In genomic region chr13:23519416-23519815, GRCm38 (mm10) we compare ENCODE assay signal across 8 mouse cellular contexts. TPM values are rescaled to one million over a fixed set of nuclear protein-coding genes. Genes with fewer than 3 reads are reported as not detected.
DNase-seq lines count a peak whose midpoint lies in the region; ATAC-seq and TF ChIP-seq lines count a peak whose summit lies in the region.

No protein-coding gene starts in this region.

- DNase-seq in A20 (ENCODE audit: low read depth, low spot score): peak; percentile 87
- peak; percentile 85 for DNase-seq in adrenal gland, postnatal 14 days
- peak; percentile 85 for DNase-seq in heart, embryonic 10.5 days (ENCODE audit: low spot score)
- peak; percentile 66 to 81 for DNase-seq in spleen, postnatal 36 days (ENCODE audit: low spot score in 2 of 2)

- WGBS in heart, embryonic 10.5 days: under 1% methylated on average over 10 of the region's 10 CpGs
- WGBS in kidney, embryonic 14.5 days: 0% methylated on average over 10 of the region's 10 CpGs
- 0% methylated on average over 10 of the region's 10 CpGs for WGBS in limb, embryonic 13.5 days
- WGBS in midbrain, embryonic 13.5 days: 0% methylated on average over 10 of the region's 10 CpGs

- H3K9me3 ChIP-seq in heart, embryonic 10.5 days: no peaks in the 10 kb centered on the region
- H3K9me3 ChIP-seq in kidney, embryonic 14.5 days (ENCODE audit: control insufficient read depth, low read length): no peaks in the 10 kb centered on the region
- no peaks in the 10 kb centered on the region for H3K9me3 ChIP-seq in limb, embryonic 13.5 days
- no peaks in the 10 kb centered on the region for H3K9me3 ChIP-seq in midbrain, embryonic 13.5 days

- H3K4me1 ChIP-seq in embryonic fibroblast, embryonic 13.5 days (ENCODE audit: control insufficient read depth, insufficient read depth, low read length): no peaks in the 10 kb centered on the region; the same call in 1 of the 2 replicates
- H3K4me1 ChIP-seq in heart, embryonic 10.5 days: no peaks in the 10 kb centered on the region
- H3K4me1 ChIP-seq in kidney, embryonic 14.5 days (ENCODE audit: control insufficient read depth, insufficient read depth, low read length): peaks cover 3% of the 10 kb centered on the region; the same call in 1 of the 2 replicates
- H3K4me1 ChIP-seq in limb, embryonic 13.5 days: peaks cover 4% of the 10 kb centered on the region; the same call in 1 of the 2 replicates
- H3K4me1 ChIP-seq in midbrain, embryonic 13.5 days (replicated peaks): peaks cover 9% of the 10 kb centered on the region

- peak overlapping the region; percentile 63 for H3K4me3 ChIP-seq in embryonic fibroblast, embryonic 13.5 days (ENCODE audit: insufficient read depth, low read length)
- H3K4me3 ChIP-seq in heart, embryonic 10.5 days: peak overlapping the region; percentile 63
- H3K4me3 ChIP-seq in kidney, embryonic 14.5 days (ENCODE audit: low read length): peak overlapping the region; percentile 57
- H3K4me3 ChIP-seq in limb, embryonic 13.5 days: peak overlapping the region; percentile 53
- H3K4me3 ChIP-seq in midbrain, embryonic 13.5 days (replicated peaks): peak overlapping the region; percentile 38

- H3K27ac ChIP-seq in embryonic fibroblast, embryonic 13.5 days (ENCODE audit: insufficient read depth, low read length): peak overlapping the region; percentile 24; the same call in 1 of the 2 replicates
- no peak overlapping the region for H3K27ac ChIP-seq in heart, embryonic 10.5 days
- H3K27ac ChIP-seq in kidney, embryonic 14.5 days (ENCODE audit: low read depth, low read length): peak overlapping the region; percentile 65; the same call in 1 of the 2 replicates
- H3K27ac ChIP-seq in limb, embryonic 13.5 days: no peak overlapping the region
- no peak overlapping the region for H3K27ac ChIP-seq in midbrain, embryonic 13.5 days

- H3K9ac ChIP-seq in kidney, embryonic 14.5 days (ENCODE audit: low read depth, low read length): peak overlapping the region; percentile 45; the same call in 1 of the 2 replicates
- no peak overlapping the region for H3K9ac ChIP-seq in limb, embryonic 13.5 days
- no peak overlapping the region for H3K9ac ChIP-seq in midbrain, embryonic 13.5 days (replicated peaks)

- H3K27me3 ChIP-seq in heart, embryonic 10.5 days (ENCODE audit: insufficient read depth, poor library complexity, severe bottlenecking): no peaks in the 10 kb centered on the region
- H3K27me3 ChIP-seq in kidney, embryonic 14.5 days (ENCODE audit: control insufficient read depth, insufficient read depth, low read length): no peaks in the 10 kb centered on the region
- no peaks in the 10 kb centered on the region for H3K27me3 ChIP-seq in limb, embryonic 13.5 days
- no peaks in the 10 kb centered on the region for H3K27me3 ChIP-seq in midbrain, embryonic 13.5 days

- no peaks in the 10 kb centered on the region for H3K36me3 ChIP-seq in heart, embryonic 10.5 days
- H3K36me3 ChIP-seq in kidney, embryonic 14.5 days (ENCODE audit: control insufficient read depth, insufficient read depth, low read length): no peaks in the 10 kb centered on the region
- H3K36me3 ChIP-seq in limb, embryonic 13.5 days: no peaks in the 10 kb centered on the region
- no peaks in the 10 kb centered on the region for H3K36me3 ChIP-seq in midbrain, embryonic 13.5 days

- peak overlapping the region; percentile 90 for H3K4me2 ChIP-seq in kidney, embryonic 14.5 days (replicated peaks; ENCODE audit: low read depth, low read length)
- H3K4me2 ChIP-seq in limb, embryonic 13.5 days (replicated peaks): peak overlapping the region; percentile 62
- H3K4me2 ChIP-seq in midbrain, embryonic 13.5 days (replicated peaks): peak overlapping the region; percentile 55

- no peak for TF ChIP-seq POLR2A in embryonic fibroblast, embryonic 13.5 days (IDR thresholded peaks at IDR 0.05; ENCODE audit: low read depth, low read length)

- peak; percentile 30; the same call in 1 of the 2 replicates for ATAC-seq in kidney, embryonic 14.5 days (ENCODE audit: low FRiP score, low TSS enrichment)
- ATAC-seq in limb, embryonic 13.5 days (ENCODE audit: low FRiP score, low read depth): no peak
- no peak for ATAC-seq in midbrain, embryonic 13.5 days

- TF ChIP-seq CTCF in embryonic fibroblast, embryonic 13.5 days (IDR thresholded peaks at IDR 0.05; ENCODE audit: borderline replicate concordance, insufficient read depth, low read length): no peak

RNA-seq across cellular contexts. Expression of gene Hist1h4h, which starts 11.4 kb away (rescaled TPM):
- total RNA-seq in adrenal gland, postnatal 14 days (2021): 699 and 771 TPM in 2 replicates
- polyA plus RNA-seq in embryonic fibroblast, embryonic 13.5 days (2011; ENCODE audit: insufficient read length, low read depth, missing spikeins): 8.1 and 10.5 TPM in 2 replicates
- polyA plus RNA-seq in heart, embryonic 10.5 days (2016; fragmentation: Nextera tagmentation; extraction: Ambion mirVana): 2.5 and 2.8 TPM in 2 replicates
- 6.1 and 9.9 TPM in 2 replicates for polyA plus RNA-seq in kidney, embryonic 14.5 days (2014; fragmentation: Nextera tagmentation; extraction: Ambion mirVana)
- polyA plus RNA-seq in limb, embryonic 13.5 days (2015; fragmentation: Nextera tagmentation; extraction: Ambion mirVana): 4.1 and 8.4 TPM in 2 replicates
- 6.4 and 7.4 TPM in 2 replicates for polyA plus RNA-seq in midbrain, embryonic 13.5 days (2015; fragmentation: Nextera tagmentation; extraction: Ambion mirVana)

RNA-seq across cellular contexts. Expression of gene Hist1h2af, which starts 14.3 kb away (rescaled TPM):
- 182 and 192 TPM in 2 replicates for total RNA-seq in adrenal gland, postnatal 14 days (2021)
- 12.7 and 20.4 TPM in 2 replicates for polyA plus RNA-seq in embryonic fibroblast, embryonic 13.5 days (2011; ENCODE audit: insufficient read length, low read depth, missing spikeins)
- 1.7 and 4.9 TPM in 2 replicates for polyA plus RNA-seq in heart, embryonic 10.5 days (2016; fragmentation: Nextera tagmentation; extraction: Ambion mirVana)
- 13.8 and 28.7 TPM in 2 replicates for polyA plus RNA-seq in kidney, embryonic 14.5 days (2014; fragmentation: Nextera tagmentation; extraction: Ambion mirVana)
- polyA plus RNA-seq in limb, embryonic 13.5 days (2015; fragmentation: Nextera tagmentation; extraction: Ambion mirVana): 9.3 and 10.0 TPM in 2 replicates
- 1.3 and 3.0 TPM in 2 replicates for polyA plus RNA-seq in midbrain, embryonic 13.5 days (2015; fragmentation: Nextera tagmentation; extraction: Ambion mirVana)

RNA-seq across cellular contexts. Expression of gene Hist1h3g, which starts 15.8 kb away (rescaled TPM):
- 64.2 and 80.0 TPM in 2 replicates for total RNA-seq in adrenal gland, postnatal 14 days (2021)
- 5.7 TPM in 1 of 2 replicates, not detected in the other for polyA plus RNA-seq in embryonic fibroblast, embryonic 13.5 days (2011; ENCODE audit: insufficient read length, low read depth, missing spikeins)
- polyA plus RNA-seq in heart, embryonic 10.5 days (2016; fragmentation: Nextera tagmentation; extraction: Ambion mirVana): 3.2 and 3.5 TPM in 2 replicates
- polyA plus RNA-seq in kidney, embryonic 14.5 days (2014; fragmentation: Nextera tagmentation; extraction: Ambion mirVana): 8.2 and 12.5 TPM in 2 replicates
- 9.8 and 10.9 TPM in 2 replicates for polyA plus RNA-seq in limb, embryonic 13.5 days (2015; fragmentation: Nextera tagmentation; extraction: Ambion mirVana)
- 3.1 and 5.3 TPM in 2 replicates for polyA plus RNA-seq in midbrain, embryonic 13.5 days (2015; fragmentation: Nextera tagmentation; extraction: Ambion mirVana)

RNA-seq across cellular contexts. Expression of gene Hist1h2bh, which starts 23.8 kb away (rescaled TPM):
- 18.0 and 26.2 TPM in 2 replicates for total RNA-seq in adrenal gland, postnatal 14 days (2021)
- 1.8 and 4.0 TPM in 2 replicates for polyA plus RNA-seq in embryonic fibroblast, embryonic 13.5 days (2011; ENCODE audit: insufficient read length, low read depth, missing spikeins)
- polyA plus RNA-seq in heart, embryonic 10.5 days (2016; fragmentation: Nextera tagmentation; extraction: Ambion mirVana): 0.22 and 0.73 TPM in 2 replicates
- 1.4 and 2.9 TPM in 2 replicates for polyA plus RNA-seq in kidney, embryonic 14.5 days (2014; fragmentation: Nextera tagmentation; extraction: Ambion mirVana)
- polyA plus RNA-seq in limb, embryonic 13.5 days (2015; fragmentation: Nextera tagmentation; extraction: Ambion mirVana): 0.74 and 1.0 TPM in 2 replicates
- polyA plus RNA-seq in midbrain, embryonic 13.5 days (2015; fragmentation: Nextera tagmentation; extraction: Ambion mirVana): 0.31 and 0.35 TPM in 2 replicates

RNA-seq across cellular contexts. Expression of gene Hist1h3f, which starts 24.4 kb away (rescaled TPM):
- 72.3 and 84.2 TPM in 2 replicates for total RNA-seq in adrenal gland, postnatal 14 days (2021)
- polyA plus RNA-seq in embryonic fibroblast, embryonic 13.5 days (2011; ENCODE audit: insufficient read length, low read depth, missing spikeins): 0.61 and 0.70 TPM in 2 replicates
- polyA plus RNA-seq in heart, embryonic 10.5 days (2016; fragmentation: Nextera tagmentation; extraction: Ambion mirVana): 0.31 and 0.99 TPM in 2 replicates
- 1.2 and 2.0 TPM in 2 replicates for polyA plus RNA-seq in kidney, embryonic 14.5 days (2014; fragmentation: Nextera tagmentation; extraction: Ambion mirVana)
- polyA plus RNA-seq in limb, embryonic 13.5 days (2015; fragmentation: Nextera tagmentation; extraction: Ambion mirVana): 1.5 and 1.7 TPM in 2 replicates
- 0.75 and 0.84 TPM in 2 replicates for polyA plus RNA-seq in midbrain, embryonic 13.5 days (2015; fragmentation: Nextera tagmentation; extraction: Ambion mirVana)

Comparison
In these comparisons a context has a peak if more than half of its experiments do, and no peak if none do; other contexts are left out.
1. H3K27ac ChIP-seq: peak in embryonic fibroblast, embryonic 13.5 days (single experiment) and kidney, embryonic 14.5 days (single experiment); none in heart, embryonic 10.5 days (single experiment), limb, embryonic 13.5 days (single experiment) and midbrain, embryonic 13.5 days (single experiment).
2. Peak in every context shown above with its lines, with median percentiles within 50 percentile points of each other: DNase-seq, H3K4me3 ChIP-seq and H3K4me2 ChIP-seq.